In the genomic region with DNA sequence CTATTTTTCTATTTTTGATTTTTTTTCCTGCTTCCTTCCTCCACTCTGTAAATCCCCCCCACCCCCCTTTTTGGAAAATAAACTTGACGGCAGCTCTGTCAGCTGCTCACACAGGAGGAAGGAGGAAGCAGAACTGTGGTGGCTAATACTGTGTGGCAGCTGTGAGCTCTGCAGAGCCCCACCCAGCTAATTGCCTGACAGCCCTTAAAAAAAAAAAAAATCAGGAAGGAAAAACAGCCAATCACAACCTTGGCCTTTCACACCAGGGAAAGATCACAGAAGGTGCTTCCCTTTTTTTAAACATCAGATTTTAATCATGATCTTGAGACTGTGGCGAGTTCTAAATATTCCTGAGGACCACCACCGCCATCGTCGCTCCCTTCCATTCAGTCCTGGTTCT, we compare ENCODE assay signal across 9 mouse cellular contexts.
DNase-seq lines count a peak whose midpoint lies in the region; ATAC-seq lines count a peak whose summit lies in the region.
"Had no signal": no experiment of that assay in that cellular context is flagged by ENCODE, and none has a peak within 500 bp of the region (broad histone marks: within the 10 kb centered on the region; RNA-seq: fewer than 3 reads in every experiment).

No protein-coding gene starts in this region.

- H3K4me2 ChIP-seq in neural tube, embryonic 13.5 days = no peak overlapping the region
- no peak overlapping the region for H3K4me2 ChIP-seq in neural tube, embryonic 15.5 days
- peak overlapping the region; percentile 7; the same call in 1 of the 2 replicates for H3K4me2 ChIP-seq in embryonic facial prominence, embryonic 14.5 days (ENCODE audit: low read depth, low read length)
- no peak overlapping the region for H3K4me2 ChIP-seq in liver, embryonic 16.5 days (ENCODE audit: low read depth, low read length)
- peak overlapping the region; percentile 16; the same call in 1 of the 2 replicates for H3K4me2 ChIP-seq in stomach, embryonic 15.5 days

- peaks cover 45% of the 10 kb centered on the region for H3K4me1 ChIP-seq in neural tube, embryonic 13.5 days (replicated peaks)
- peaks cover 28% of the 10 kb centered on the region for H3K4me1 ChIP-seq in neural tube, embryonic 15.5 days
- H3K4me1 ChIP-seq in embryonic facial prominence, embryonic 14.5 days (ENCODE audit: control insufficient read depth, insufficient read depth, low read length) = no peaks in the 10 kb centered on the region
- no peaks in the 10 kb centered on the region for H3K4me1 ChIP-seq in liver, embryonic 16.5 days (ENCODE audit: control insufficient read depth, low read depth, low read length)
- H3K4me1 ChIP-seq in stomach, embryonic 15.5 days = no peaks in the 10 kb centered on the region

- DNase-seq in embryonic facial prominence, embryonic 14.5 days (ENCODE audit: low spot score) = peak; percentile 82
- DNase-seq in thymus, postnatal 36 days = no peak
- DNase-seq in thymus, postnatal 4 days = no peak
- no peak for DNase-seq in adrenal gland, postnatal 10 days
- DNase-seq: left cerebral cortex, postnatal 4 days had no signal

- H3K9me3 ChIP-seq in neural tube, embryonic 13.5 days = no peaks in the 10 kb centered on the region
- no peaks in the 10 kb centered on the region for H3K9me3 ChIP-seq in neural tube, embryonic 15.5 days (replicated peaks)
- H3K9me3 ChIP-seq in embryonic facial prominence, embryonic 14.5 days (ENCODE audit: control insufficient read depth, low read length) = no peaks in the 10 kb centered on the region
- no peaks in the 10 kb centered on the region for H3K9me3 ChIP-seq in liver, embryonic 16.5 days (replicated peaks; ENCODE audit: control insufficient read depth, low read length)
- no peaks in the 10 kb centered on the region for H3K9me3 ChIP-seq in stomach, embryonic 15.5 days

- H3K27me3 ChIP-seq in neural tube, embryonic 13.5 days = no peaks in the 10 kb centered on the region
- H3K27me3 ChIP-seq in neural tube, embryonic 15.5 days (replicated peaks) = no peaks in the 10 kb centered on the region
- H3K27me3 ChIP-seq in embryonic facial prominence, embryonic 14.5 days (replicated peaks; ENCODE audit: control insufficient read depth, insufficient read depth, low read length) = no peaks in the 10 kb centered on the region
- no peaks in the 10 kb centered on the region for H3K27me3 ChIP-seq in liver, embryonic 16.5 days (ENCODE audit: control insufficient read depth, insufficient read depth, low read depth, low read length)
- no peaks in the 10 kb centered on the region for H3K27me3 ChIP-seq in stomach, embryonic 15.5 days (replicated peaks)

- ATAC-seq in neural tube, embryonic 13.5 days (ENCODE audit: low read depth) = peak; percentile 42; the same call in 1 of the 2 replicates
- ATAC-seq in neural tube, embryonic 15.5 days (ENCODE audit: low FRiP score) = no peak
- ATAC-seq in embryonic facial prominence, embryonic 14.5 days (ENCODE audit: low read depth) = no peak
- 0 out of 2 replicates have a peak, but pooled peaks have one; percentile 35 for ATAC-seq in liver, embryonic 16.5 days (ENCODE audit: low read depth)
- peak; percentile 65; the same call in 1 of the 2 replicates for ATAC-seq in stomach, embryonic 15.5 days (ENCODE audit: insufficient read depth, low FRiP score, low read depth)

- no peaks in the 10 kb centered on the region for H3K36me3 ChIP-seq in neural tube, embryonic 13.5 days
- H3K36me3 ChIP-seq in neural tube, embryonic 15.5 days = no peaks in the 10 kb centered on the region
- H3K36me3 ChIP-seq in embryonic facial prominence, embryonic 14.5 days (ENCODE audit: control insufficient read depth, insufficient read depth, low read length) = no peaks in the 10 kb centered on the region
- H3K36me3 ChIP-seq in liver, embryonic 16.5 days (ENCODE audit: control insufficient read depth, insufficient read depth) = no peaks in the 10 kb centered on the region
- no peaks in the 10 kb centered on the region for H3K36me3 ChIP-seq in stomach, embryonic 15.5 days

- no peak overlapping the region for H3K9ac ChIP-seq in neural tube, embryonic 13.5 days
- H3K9ac ChIP-seq in neural tube, embryonic 15.5 days (replicated peaks) = no peak overlapping the region
- no peak overlapping the region for H3K9ac ChIP-seq in embryonic facial prominence, embryonic 14.5 days (ENCODE audit: low read depth, low read length)
- H3K9ac ChIP-seq in liver, embryonic 16.5 days (ENCODE audit: low read depth, low read length) = no peak overlapping the region
- no peak overlapping the region for H3K9ac ChIP-seq in stomach, embryonic 15.5 days

- 48% methylated on average over 5 of the region's 5 CpGs for WGBS in neural tube, embryonic 13.5 days
- WGBS in neural tube, embryonic 15.5 days = 51% methylated on average over 5 of the region's 5 CpGs
- WGBS in embryonic facial prominence, embryonic 14.5 days = 48% methylated on average over 5 of the region's 5 CpGs
- WGBS in liver, embryonic 16.5 days (ENCODE audit: insufficient replicate concordance) = 28% methylated on average over 5 of the region's 5 CpGs
- 46% methylated on average over 5 of the region's 5 CpGs for WGBS in stomach, embryonic 15.5 days

- H3K27ac ChIP-seq in neural tube, embryonic 13.5 days (replicated peaks) = peak overlapping the region; percentile 56
- H3K27ac ChIP-seq in neural tube, embryonic 15.5 days (replicated peaks) = no peak overlapping the region
- no peak overlapping the region for H3K27ac ChIP-seq in embryonic facial prominence, embryonic 14.5 days (replicated peaks; ENCODE audit: low read depth, low read length)
- H3K27ac ChIP-seq in liver, embryonic 16.5 days (ENCODE audit: low read length) = no peak overlapping the region
- no peak overlapping the region for H3K27ac ChIP-seq in stomach, embryonic 15.5 days

- H3K4me3 ChIP-seq in neural tube, embryonic 13.5 days = no peak overlapping the region
- no peak overlapping the region for H3K4me3 ChIP-seq in neural tube, embryonic 15.5 days (replicated peaks)
- no peak overlapping the region for H3K4me3 ChIP-seq in embryonic facial prominence, embryonic 14.5 days (ENCODE audit: low read depth, low read length)
- no peak overlapping the region for H3K4me3 ChIP-seq in liver, embryonic 16.5 days (ENCODE audit: low read depth, low read length)
- no peak overlapping the region for H3K4me3 ChIP-seq in stomach, embryonic 15.5 days (replicated peaks)

Comparison
In these comparisons a context has a peak if more than half of its experiments do, and no peak if none do; other contexts are left out.
1. ATAC-seq: peak in neural tube, embryonic 13.5 days (single experiment), liver, embryonic 16.5 days (single experiment) and stomach, embryonic 15.5 days (single experiment); none in neural tube, embryonic 15.5 days (single experiment) and embryonic facial prominence, embryonic 14.5 days (single experiment).
2. H3K4me2 ChIP-seq: peak in embryonic facial prominence, embryonic 14.5 days (single experiment) and stomach, embryonic 15.5 days (single experiment); none in neural tube, embryonic 13.5 days (single experiment), neural tube, embryonic 15.5 days (single experiment) and liver, embryonic 16.5 days (single experiment).